Mouse (Mus musculus) lung, adult 2 months (tissue): ENCODE data around the gene Hyal1. TPM values are rescaled to one million over a fixed set of nuclear protein-coding genes. Genes with fewer than 3 reads are reported as not detected.

Source experiments
- DNase-seq: peaks from one replicate; pipeline ENCODE4 v3.0.0; 2022
- H3K4me1 ChIP-seq: fragments of 200-500 bp; 2 replicates; pipeline ENCODE4 v1.6.1; 2011; ENCODE audit warnings: low read length; ENCODE audit not compliant: control insufficient read depth, insufficient read depth
- H3K4me3 ChIP-seq: fragments of 200-500 bp; replicated peaks from 2 replicates; pipeline ENCODE3; 2011; ENCODE audit warnings: low read depth, mild to moderate bottlenecking, control low read depth, low read length; ENCODE audit errors: extremely low read depth
- CTCF ChIP-seq: fragments of 200-500 bp; IDR thresholded peaks from 2 replicates; pipeline ENCODE4 v1.5.1; 2011; ENCODE audit warnings: mild to moderate bottlenecking, low read length, control low read depth; ENCODE audit not compliant: insufficient read depth
- POLR2A ChIP-seq: fragments of 200-500 bp; IDR thresholded peaks from 2 replicates; pipeline ENCODE4 v1.6.1; 2011; ENCODE audit warnings: low read depth, mild to moderate bottlenecking, control low read depth, low read length, borderline replicate concordance; ENCODE audit errors: extremely low read depth
- WGBS: fragments of 180-500 bp; shearing (Covaris S2); methylation state at CpG from one replicate; pipeline ENCODE4 v1.1.7; 2018; 5-methylcytosine and 5-hydroxymethylcytosine counted together
- polyA plus RNA-seq: library from polyadenylated mRNA; depleted of rRNA; stranded (reverse); fragments of >200 nt; gene quantifications from 2 replicates; pipeline ENCODE4 v1.2.3, GENCODE M21; 2012; rRNA removed

Gene Hyal1
- polyA plus RNA-seq, 1 experiment = 26.5 TPM

GRCm38 (mm10) chr9:107625351-107626128 lies 48.8 kb downstream of the Hyal1 start:
- 80% methylated on average over 12 of the region's 12 CpGs for WGBS
- peak; percentile 7 for DNase-seq
- H3K4me3 ChIP-seq = no peak overlapping the region
- H3K4me1 ChIP-seq = peaks cover 70% of the 10 kb centered on the region
- TF ChIP-seq CTCF = 0 out of 2 replicates have a peak, but pooled peaks have one; percentile 15
- TF ChIP-seq POLR2A = no peak

- H3K4me3 ChIP-seq = peak overlapping the region; percentile 20
- peak; percentile 14 for DNase-seq
- H3K4me1 ChIP-seq = peaks cover 70% of the 10 kb centered on the region
- TF ChIP-seq CTCF = no peak
- no peak for TF ChIP-seq POLR2A
- WGBS = 22% methylated on average over 14 of the region's 15 CpGs
Observed at GRCm38 (mm10) chr9:107626158-107626843, 49.6 kb downstream of the Hyal1 start.

GRCm38 (mm10) chr9:107626844-107627277 lies 50.1 kb downstream of the Hyal1 start:
- Histone ChIP-seq H3K4me3 (peak overlapping the region; percentile 20), H3K4me1 (peaks cover 74% of the 10 kb centered on the region)
- 0% methylated on average over 2 of the region's 2 CpGs for WGBS
- TF ChIP-seq CTCF (peak; percentile 78), POLR2A (no peak)
- DNase-seq = peak; percentile 78

- 28% methylated on average over 20 of the region's 20 CpGs for WGBS
- DNase-seq = peak; percentile 9
Observed at GRCm38 (mm10) chr9:107627387-107628255, 50.9 kb downstream of the Hyal1 start.

GRCm38 (mm10) chr9:107628721-107629410 lies 52.1 kb downstream of the Hyal1 start:
- TF ChIP-seq CTCF (no peak), POLR2A (0 out of 2 replicates have a peak, but pooled peaks have one; percentile 32)
- Histone ChIP-seq H3K4me1 (peaks cover 81% of the 10 kb centered on the region), H3K4me3 (peak overlapping the region; percentile 45)
- 20% methylated on average over 15 of the region's 15 CpGs for WGBS
- peak; percentile 34 for DNase-seq

More at GRCm38 (mm10) chr9:107627387-107628255, 50.9 kb downstream of the Hyal1 start:
- no peak for TF ChIP-seq CTCF
- no peak for TF ChIP-seq POLR2A
- H3K4me1 ChIP-seq = peaks cover 82% of the 10 kb centered on the region
- no peak overlapping the region for H3K4me3 ChIP-seq

- DNase-seq = no peak
- H3K4me3 ChIP-seq = no peak overlapping the region
- no peak for TF ChIP-seq CTCF
- TF ChIP-seq POLR2A = no peak
- peaks cover 76% of the 10 kb centered on the region for H3K4me1 ChIP-seq
- 14% methylated on average over 4 of the region's 4 CpGs for WGBS
Observed at GRCm38 (mm10) chr9:107629411-107629730, 52.6 kb downstream of the Hyal1 start.

- peak; percentile 28 for DNase-seq
- TF ChIP-seq POLR2A (no peak), CTCF (no peak)
- Histone ChIP-seq H3K4me1 (peaks cover 71% of the 10 kb centered on the region), H3K4me3 (no peak overlapping the region)
- WGBS = 22% methylated on average over 14 of the region's 14 CpGs
Observed at GRCm38 (mm10) chr9:107629901-107630425, 53.2 kb downstream of the Hyal1 start.

- 9% methylated on average over 4 of the region's 4 CpGs for WGBS
- peaks cover 66% of the 10 kb centered on the region for H3K4me1 ChIP-seq
- DNase-seq = peak; percentile 13
- H3K4me3 ChIP-seq = no peak overlapping the region
- TF ChIP-seq CTCF (no peak), POLR2A (no peak)
Observed at GRCm38 (mm10) chr9:107630576-107630975, 53.8 kb downstream of the Hyal1 start.

Other genes starting within 250 kb of the Hyal1 start
- gene Hemk1, start 238.6 kb upstream of the Hyal1 start, polyA plus RNA-seq = 16.9 and 21.0 TPM in 2 replicates
- gene 6430571L13Rik, start 236.3 kb upstream of the Hyal1 start, polyA plus RNA-seq = 0.34 and 1.1 TPM in 2 replicates
- gene Cacna2d2, start 177.3 kb upstream of the Hyal1 start, polyA plus RNA-seq = 0.72 and 1.2 TPM in 2 replicates
- gene Tmem115, start 43.0 kb upstream of the Hyal1 start, polyA plus RNA-seq = 57.6 and 59.4 TPM in 2 replicates
- 35.6 and 37.1 TPM in 2 replicates for gene Cyb561d2, start 34.7 kb upstream of the Hyal1 start, polyA plus RNA-seq
- 24.8 and 31.3 TPM in 2 replicates for gene Nprl2, start 34.7 kb upstream of the Hyal1 start, polyA plus RNA-seq
- gene Zmynd10, start 29.6 kb upstream of the Hyal1 start, polyA plus RNA-seq = 12.8 and 13.2 TPM in 2 replicates
- 43.7 and 45.5 TPM in 2 replicates for gene Rassf1, start 25.4 kb upstream of the Hyal1 start, polyA plus RNA-seq
- 46.0 and 46.7 TPM in 2 replicates for gene Tusc2, start 13.7 kb upstream of the Hyal1 start, polyA plus RNA-seq
- 235 and 342 TPM in 2 replicates for gene Hyal2, start 9.0 kb upstream of the Hyal1 start, polyA plus RNA-seq
- gene Naa80, start 2.0 kb downstream of the Hyal1 start, polyA plus RNA-seq = 87.8 and 91.9 TPM in 2 replicates
- gene Hyal3, start 3.9 kb downstream of the Hyal1 start, polyA plus RNA-seq = 1.7 and 1.8 TPM in 2 replicates
- gene Ifrd2, start 10.7 kb downstream of the Hyal1 start, polyA plus RNA-seq = 41.5 and 41.8 TPM in 2 replicates
- 81.0 and 95.6 TPM in 2 replicates for gene Sema3b, start 32.3 kb downstream of the Hyal1 start, polyA plus RNA-seq
- gene Gnai2, start 58.4 kb downstream of the Hyal1 start, polyA plus RNA-seq = 844 and 991 TPM in 2 replicates
- gene Slc38a3, start 92.6 kb downstream of the Hyal1 start, polyA plus RNA-seq = 1.8 and 16.1 TPM in 2 replicates
- gene Gnat1, start 102.8 kb downstream of the Hyal1 start, polyA plus RNA-seq = 0.09 and 0.20 TPM in 2 replicates
- gene Sema3f, start 133.5 kb downstream of the Hyal1 start, polyA plus RNA-seq = 318 and 413 TPM in 2 replicates
- gene Rbm5, start 194.1 kb downstream of the Hyal1 start, polyA plus RNA-seq = 54.0 and 77.1 TPM in 2 replicates